Mouse (Mus musculus) lung, postnatal 0 days (tissue): ENCODE measurements around the gene Bcl2.

ENCODE experiments used
- CTCF ChIP-seq: IDR thresholded peaks from 2 replicates; pipeline ENCODE4 v1.5.1; 2016; ENCODE audit warnings: antibody characterized with exemption, mild to moderate bottlenecking
- EP300 ChIP-seq: IDR thresholded peaks from 2 replicates; pipeline ENCODE4 v1.6.1; 2016; ENCODE audit warnings: antibody characterized with exemption, mild to moderate bottlenecking, control low read depth

DNA sequence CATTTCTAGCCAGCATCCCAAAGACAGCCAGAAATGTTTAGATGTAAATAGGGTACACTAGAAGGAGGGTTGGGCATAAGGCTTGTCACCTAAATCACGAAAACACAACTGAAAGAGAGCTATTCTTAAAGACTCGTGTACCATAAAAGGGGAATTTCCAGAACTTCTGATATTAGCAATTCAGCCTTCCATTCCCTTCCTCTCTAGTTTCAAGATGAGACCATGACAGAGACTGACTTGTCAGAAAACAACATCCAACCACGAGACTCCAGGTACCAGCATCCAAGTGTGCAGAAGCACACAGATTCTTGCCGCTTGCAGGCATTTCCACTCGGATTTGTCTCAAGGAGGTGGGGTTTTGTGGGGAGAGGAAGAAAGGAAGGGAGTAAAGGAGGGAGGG lies 146.6 kb downstream of the Bcl2 start:
- TF ChIP-seq CTCF (no peak), EP300 (no peak)
